Mouse (Mus musculus): ENCODE results near the gene Arl10.

The Arl10 gene

GRCm38 (mm10) chr13:54574854-54575481 is at the start of gene Arl10:
Arl10 (plus strand) TSS chr13:54575015.
- DNase-seq (ENCODE audit: low read depth, low spot score): peak; percentile 77

GRCm38 (mm10) chr13:54527140-54527539 is 47.7 kb upstream of the Arl10 start:
- no peak for DNase-seq (ENCODE audit: low read depth, low spot score)

DNA sequence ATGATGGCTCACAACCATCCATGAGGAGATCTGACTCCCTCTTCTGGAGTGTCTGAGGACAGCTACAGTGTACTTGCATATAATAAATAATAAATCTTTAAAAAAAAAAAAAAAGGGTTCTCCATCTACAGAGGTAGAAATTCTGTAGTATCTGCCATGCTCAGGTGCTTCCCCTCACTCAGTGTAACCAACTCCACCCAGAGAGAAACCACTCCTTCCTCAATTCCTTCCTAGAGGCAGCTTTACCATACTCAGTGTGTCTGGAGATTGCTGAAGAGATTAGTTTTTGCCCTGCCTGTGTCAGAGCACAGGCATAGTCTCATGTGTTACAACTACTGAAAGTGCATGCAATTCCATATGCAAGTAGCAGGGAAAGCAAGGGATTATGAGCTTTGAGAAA is 42.7 kb upstream of the Arl10 start:
- no peak for DNase-seq (ENCODE audit: low read depth, low spot score)

DNA sequence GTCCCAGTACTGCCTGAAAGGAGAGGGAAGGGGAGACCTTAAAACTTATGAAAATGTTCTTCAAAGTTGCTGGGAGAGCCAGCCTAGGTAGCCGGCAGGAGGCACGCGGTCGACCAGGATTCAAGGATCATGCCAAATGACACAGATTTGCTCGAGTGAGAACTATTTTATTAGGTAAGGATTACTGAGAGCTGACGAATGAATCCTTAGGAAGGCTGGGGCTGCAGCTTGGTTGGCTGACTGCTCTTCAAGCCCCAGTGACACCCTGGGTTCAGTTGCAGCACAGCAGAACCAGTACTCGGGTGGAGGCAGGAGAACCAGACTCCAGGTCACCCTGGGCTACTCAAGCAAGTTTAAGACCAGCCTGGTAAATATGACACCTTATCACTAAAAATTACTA is 26.8 kb upstream of the Arl10 start:
- no peak for DNase-seq (ENCODE audit: low read depth, low spot score)

DNA sequence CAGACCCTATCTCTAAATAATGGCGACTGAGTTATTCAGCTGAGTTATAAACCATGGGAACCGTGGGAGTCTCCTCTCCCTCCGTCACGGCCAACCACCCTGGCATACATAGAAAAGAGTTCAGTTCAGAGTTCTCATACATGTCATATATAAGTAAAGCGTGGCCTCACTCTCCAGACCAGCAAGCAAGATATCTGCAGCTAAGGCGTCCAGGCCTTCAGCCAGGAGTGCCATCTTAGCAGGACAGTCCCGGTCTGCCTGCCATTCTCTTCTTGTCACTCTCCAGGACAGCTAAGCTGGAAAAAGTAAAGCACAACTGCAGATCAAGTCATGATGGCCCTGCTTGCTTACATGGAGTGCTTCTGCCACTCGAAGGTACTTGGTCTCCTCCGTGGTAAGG is 18.6 kb upstream of the Arl10 start:
- no peak for DNase-seq (ENCODE audit: low read depth, low spot score)

- DNase-seq (ENCODE audit: low read depth, low spot score): no peak
Observed at GRCm38 (mm10) chr13:54556796-54557195, 18.0 kb upstream of the Arl10 start.

GRCm38 (mm10) chr13:54557652-54558051 is 17.2 kb upstream of the Arl10 start:
- no peak for DNase-seq (ENCODE audit: low read depth, low spot score)

DNA sequence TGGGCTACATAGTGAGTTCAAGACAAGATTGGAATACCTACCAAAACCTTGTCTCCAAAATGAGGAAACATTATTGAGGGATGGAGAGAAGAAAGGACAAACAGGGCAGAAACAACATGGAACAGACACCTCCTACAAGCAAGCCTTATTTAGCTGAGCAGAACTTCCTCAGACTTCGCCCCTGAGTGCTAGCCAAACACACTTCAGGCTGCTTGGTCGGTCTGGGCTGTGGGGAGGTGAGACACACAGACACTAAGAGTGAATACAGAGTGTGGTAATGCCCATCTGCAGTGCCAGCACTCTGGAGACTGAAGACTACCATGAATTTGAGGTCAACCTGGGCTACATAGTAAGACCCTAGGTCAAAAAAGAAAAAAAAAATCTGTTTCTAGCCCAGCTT is 15.2 kb upstream of the Arl10 start:
- no peak for DNase-seq (ENCODE audit: low read depth, low spot score)

GRCm38 (mm10) chr13:54560608-54561007 is 14.2 kb upstream of the Arl10 start:
- no peak for DNase-seq (ENCODE audit: low read depth, low spot score)

GRCm38 (mm10) chr13:54562562-54562961 is 12.3 kb upstream of the Arl10 start:
- DNase-seq (ENCODE audit: low read depth, low spot score): no peak

DNA sequence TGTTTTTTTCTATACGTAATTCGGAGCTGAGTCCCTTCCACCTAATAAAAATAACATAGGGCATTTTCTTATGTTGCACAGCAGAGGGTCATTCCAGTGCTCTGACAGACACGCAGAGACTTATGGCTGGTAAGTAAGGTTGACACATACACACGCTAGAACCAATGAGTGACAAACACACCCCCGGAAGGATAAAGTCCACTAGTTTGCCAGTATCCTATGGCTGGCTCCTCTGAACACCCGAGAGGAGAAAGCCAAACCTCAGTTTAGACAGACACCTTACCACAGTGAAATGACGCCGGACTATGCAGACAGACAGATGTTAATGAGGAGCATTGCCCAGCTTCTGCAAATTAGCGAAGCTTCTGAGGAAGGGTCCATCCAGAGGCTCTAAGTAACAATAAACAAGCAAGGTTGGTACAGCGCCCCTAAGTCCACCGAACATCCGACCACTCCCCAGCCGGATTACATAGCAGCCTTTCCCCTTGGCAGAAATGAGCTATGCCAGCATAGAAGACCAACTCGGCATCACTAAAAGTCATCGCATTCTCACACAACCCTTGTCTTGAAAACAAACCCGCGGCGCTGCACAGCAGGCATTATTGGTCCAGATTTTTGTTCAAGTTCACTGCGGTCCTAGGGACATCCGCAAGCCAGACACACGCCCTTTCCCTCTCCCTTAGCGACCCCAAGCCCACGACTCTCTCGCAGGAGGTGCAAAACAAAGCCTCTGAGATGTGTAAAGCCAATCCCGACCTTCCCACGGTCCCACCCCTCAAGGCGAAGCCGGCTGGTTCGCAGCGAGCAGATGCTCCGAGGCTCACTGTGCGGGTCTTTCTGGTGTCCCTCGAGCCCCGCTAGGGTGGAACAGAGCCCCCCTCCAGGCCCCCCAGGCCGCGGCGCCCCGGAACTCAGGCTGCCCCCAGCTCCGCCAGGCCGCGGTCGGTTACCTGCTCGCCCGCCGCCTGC is 10.3 kb upstream of the Arl10 start:
- peak; percentile 64 for DNase-seq (ENCODE audit: low read depth, low spot score)

DNA sequence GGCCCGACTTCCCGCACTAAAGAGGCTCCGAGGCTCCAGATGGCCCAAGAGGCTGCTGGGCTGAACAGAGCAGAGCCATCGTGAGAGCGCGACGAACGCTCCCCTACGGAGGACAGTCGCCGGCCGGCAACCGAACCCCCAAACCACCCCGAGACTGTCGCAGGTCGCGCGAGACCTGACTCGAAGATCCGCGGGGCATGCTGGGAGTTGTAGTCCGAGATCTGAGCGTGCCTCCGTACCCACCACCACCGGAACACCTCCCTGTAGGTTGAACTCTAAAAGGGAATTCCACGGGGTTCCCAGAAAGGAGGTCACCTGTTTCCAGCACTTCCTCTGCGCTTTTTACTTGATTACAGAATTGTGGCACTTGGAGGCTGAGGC is 9.6 kb upstream of the Arl10 start, which contains the start of gene 4833439L19Rik:
Gene 4833439L19Rik (minus strand): TSS at position 235 of the 381 bp plus-strand sequence.
- peak; percentile 97 for DNase-seq (ENCODE audit: low read depth, low spot score)

GRCm38 (mm10) chr13:54565594-54566345 is 9.0 kb upstream of the Arl10 start:
- peak; percentile 97 for DNase-seq (ENCODE audit: low read depth, low spot score)

DNA sequence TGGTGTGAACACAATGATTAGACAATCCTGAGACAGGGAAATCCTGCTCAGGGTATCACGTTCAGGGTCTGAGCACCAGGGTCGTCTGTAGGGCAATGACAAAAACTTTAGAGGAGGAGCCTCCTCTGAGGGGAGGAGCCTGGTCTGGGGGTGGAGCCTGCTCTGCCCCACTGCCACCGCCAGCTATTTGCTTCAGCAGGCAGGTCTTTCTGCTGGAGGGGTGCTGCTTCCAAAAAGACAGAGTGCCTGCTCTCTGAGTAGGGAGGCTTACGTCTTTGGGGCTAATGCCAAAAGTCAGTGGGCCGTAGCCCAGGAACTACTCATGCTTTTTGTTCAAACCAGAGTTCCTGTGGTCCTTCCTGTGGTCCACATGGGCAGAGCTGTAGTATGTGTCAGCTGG is 6.4 kb upstream of the Arl10 start:
- DNase-seq (ENCODE audit: low read depth, low spot score): peak; percentile 78

GRCm38 (mm10) chr13:54569282-54569681 is 5.5 kb upstream of the Arl10 start:
- peak; percentile 71 for DNase-seq (ENCODE audit: low read depth, low spot score)

- DNase-seq (ENCODE audit: low read depth, low spot score): no peak
Observed at GRCm38 (mm10) chr13:54570736-54571135, 4.1 kb upstream of the Arl10 start.

DNA sequence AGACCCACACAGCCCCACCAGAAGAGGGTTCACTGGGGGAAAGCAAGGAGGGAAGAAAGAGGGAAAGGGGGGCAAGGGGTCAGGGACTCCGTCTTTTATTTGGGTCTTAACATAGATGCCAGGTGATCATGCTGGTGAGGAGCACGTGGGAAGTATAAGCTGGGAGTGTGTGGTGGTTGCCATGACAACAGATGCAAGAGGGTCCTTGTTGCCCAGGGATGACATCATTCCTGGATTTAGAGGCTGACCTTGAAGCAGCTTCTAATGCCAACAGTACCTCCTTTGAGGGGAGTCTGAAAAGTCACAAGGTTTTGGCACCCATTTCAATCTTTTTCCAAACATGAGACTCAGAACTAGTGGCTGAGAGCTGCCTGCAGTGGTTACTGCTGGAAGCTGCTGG is 3.2 kb upstream of the Arl10 start:
- DNase-seq (ENCODE audit: low read depth, low spot score): peak; percentile 27

DNA sequence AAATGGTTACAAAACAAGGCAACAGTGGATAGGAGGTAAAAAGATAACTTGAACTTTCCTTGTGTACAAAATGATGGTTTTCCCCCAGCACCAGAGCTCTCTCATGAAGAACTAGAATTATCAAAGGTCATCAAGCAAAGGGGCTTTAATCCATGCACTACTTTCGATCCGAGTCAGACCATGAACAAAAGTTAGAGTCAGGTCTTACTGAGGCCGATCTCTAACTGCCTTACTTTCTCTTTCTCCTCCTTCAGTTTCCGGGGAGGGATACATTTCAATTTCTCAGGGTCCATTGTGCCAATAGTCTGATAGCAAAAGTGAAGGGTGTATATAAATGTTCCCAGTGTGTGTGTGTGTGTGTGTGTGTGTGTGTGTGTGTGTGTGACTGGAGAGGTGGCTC is 2.2 kb upstream of the Arl10 start:
- DNase-seq (ENCODE audit: low read depth, low spot score): no peak

- no peak for DNase-seq (ENCODE audit: low read depth, low spot score)
Observed at GRCm38 (mm10) chr13:54575489-54575888, 674 bp downstream of the Arl10 start.

GRCm38 (mm10) chr13:54577652-54578507 is 3.1 kb downstream of the Arl10 start:
- peak; percentile 72 for DNase-seq (ENCODE audit: low read depth, low spot score)

GRCm38 (mm10) chr13:54581385-54581784 is 6.6 kb downstream of the Arl10 start:
- no peak for DNase-seq (ENCODE audit: low read depth, low spot score)
